Mouse (Mus musculus): ENCODE data around the gene Angptl7.

GRCm38 (mm10) chr4:148530778-148531177, 30.5 kb upstream of the Angptl7 start:
- TF ChIP-seq POLR2A (IDR thresholded peaks at IDR 0.05; ENCODE audit: borderline replicate concordance, extremely low read depth, low read depth, low read length): no peak
- no peak for TF ChIP-seq CTCF (IDR thresholded peaks at IDR 0.05; ENCODE audit: insufficient read depth, low read length)

Data from lung, adult 2 months (tissue).